Mouse (Mus musculus) retina, postnatal 7 days (tissue): ENCODE results near the gene D1Ertd622e.

Experiments used
- DNase-seq: peaks from one replicate; pipeline ENCODE4 v3.0.0-alpha.2; 2012; ENCODE audit warnings: low read depth, low spot score

Gene D1Ertd622e

DNA sequence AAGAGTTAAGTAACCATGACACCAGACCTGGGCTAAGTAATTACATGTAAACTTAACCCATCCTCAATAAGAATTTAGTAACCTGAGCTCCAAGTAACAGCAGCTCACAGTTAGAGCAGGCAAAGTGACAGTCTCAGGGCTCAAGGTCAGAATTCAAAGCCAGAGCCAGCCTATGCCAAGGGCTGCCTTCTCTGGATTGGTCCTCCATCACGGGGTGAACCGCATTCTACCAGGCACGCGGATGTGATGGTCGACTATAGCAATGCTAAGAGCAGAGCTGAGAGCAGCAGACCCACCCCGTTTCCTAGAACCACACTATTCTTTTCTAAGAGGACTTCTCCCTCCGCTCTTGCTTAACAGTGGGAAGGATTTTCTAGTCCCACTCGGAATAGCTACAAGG lies 27.8 kb downstream of the D1Ertd622e start:
- no peak for DNase-seq

DNA sequence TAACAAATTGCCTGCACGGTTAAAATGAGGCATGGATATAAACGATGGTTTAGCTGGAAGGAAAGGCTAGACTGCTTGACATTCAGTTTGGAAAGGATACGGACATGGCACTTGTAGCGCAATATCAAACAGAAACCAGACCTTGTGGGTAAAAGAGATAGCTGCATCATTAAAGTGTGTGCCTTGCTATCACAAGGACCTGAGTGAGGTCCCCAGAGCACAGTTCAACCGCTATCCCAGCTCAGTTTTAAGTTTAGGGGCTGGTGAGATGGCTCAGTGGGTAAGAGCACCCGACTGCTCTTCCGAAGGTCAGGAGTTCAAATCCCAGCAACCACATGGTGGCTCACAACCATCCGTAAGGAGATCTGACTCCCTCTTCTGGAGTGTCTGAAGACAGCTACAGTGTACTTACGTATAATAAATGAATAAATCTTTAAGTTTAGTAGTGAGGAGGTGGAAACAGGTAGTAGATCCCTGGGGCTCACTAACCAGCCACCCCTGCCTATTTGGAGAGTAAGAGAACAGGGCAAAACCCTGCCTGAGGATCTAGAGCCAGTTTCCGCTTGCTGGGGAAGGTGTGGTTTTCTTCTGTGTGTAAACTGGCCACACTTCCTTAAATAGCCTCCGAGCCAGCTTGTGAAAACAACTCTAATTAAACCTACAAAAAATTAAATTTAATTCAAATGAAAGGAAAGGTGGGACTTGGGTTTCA lies 29.2 kb downstream of the D1Ertd622e start:
- no peak for DNase-seq

DNA sequence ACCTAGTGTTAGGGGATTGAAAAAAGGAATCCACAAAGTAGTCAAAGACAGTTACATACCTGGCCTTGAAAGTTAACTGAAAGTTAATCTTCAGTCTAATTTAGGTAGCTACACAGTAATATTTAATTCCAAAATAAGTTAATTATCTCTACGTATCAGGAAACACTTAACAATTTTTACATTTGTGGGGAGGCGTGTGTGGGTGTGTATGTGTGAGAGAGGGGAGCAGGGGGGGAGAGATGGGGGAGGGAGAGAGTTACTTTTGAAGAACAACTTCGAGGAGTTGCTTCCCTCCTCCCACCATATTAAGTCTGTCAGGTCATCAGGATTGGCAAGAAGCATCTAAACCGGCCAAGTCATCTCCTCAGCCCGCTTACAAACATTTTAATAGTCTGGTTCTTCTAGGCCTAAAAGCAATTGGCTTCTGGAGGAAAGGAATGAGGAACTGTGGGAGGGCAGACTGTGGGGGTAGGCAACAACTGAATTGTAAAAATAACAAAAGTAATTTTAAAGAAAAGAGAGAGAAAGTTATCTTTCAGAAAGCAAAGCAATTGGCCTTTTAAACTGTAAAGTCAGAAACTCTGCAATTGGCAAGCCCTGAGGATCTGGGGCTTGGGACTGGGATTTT lies 29.9 kb downstream of the D1Ertd622e start:
- no peak for DNase-seq

DNA sequence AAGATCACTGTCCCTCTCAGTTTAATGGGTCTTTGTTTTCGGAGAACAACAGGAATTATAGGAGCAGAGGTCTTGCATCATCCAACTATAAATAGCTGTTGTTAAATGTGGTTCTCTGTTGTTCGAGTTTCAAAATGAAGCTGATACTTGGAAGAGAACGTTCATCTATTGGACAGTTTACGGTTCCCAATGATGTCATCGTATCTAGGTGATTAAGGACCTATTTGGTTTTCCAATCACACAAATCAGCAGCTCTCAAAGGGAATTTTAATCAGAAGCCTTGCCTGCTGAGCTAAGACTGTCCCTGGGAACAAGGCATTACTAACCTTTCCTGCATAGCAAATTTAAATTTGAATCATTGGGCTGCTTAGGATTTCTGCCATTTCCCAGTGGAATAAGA lies 31.7 kb downstream of the D1Ertd622e start:
- DNase-seq: no peak

DNA sequence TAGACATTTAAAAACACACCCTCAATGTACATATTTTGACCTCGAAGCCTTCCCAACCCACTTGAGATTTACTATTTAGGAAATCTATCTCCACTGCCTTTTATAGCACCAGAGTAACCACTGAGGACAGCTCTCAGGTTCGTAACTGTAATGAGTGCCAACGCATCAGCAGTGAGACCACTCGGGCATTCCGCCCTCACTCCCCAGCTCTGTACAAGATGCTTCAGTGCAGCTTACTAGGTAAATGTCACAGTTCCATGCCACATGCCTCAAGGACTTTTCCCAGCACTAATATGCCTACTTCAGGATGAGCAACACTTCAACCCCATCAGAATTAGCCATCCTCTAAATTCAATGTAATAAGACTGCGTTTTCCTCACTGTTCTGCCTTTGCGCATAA lies 33.0 kb downstream of the D1Ertd622e start:
- DNase-seq: no peak

DNA sequence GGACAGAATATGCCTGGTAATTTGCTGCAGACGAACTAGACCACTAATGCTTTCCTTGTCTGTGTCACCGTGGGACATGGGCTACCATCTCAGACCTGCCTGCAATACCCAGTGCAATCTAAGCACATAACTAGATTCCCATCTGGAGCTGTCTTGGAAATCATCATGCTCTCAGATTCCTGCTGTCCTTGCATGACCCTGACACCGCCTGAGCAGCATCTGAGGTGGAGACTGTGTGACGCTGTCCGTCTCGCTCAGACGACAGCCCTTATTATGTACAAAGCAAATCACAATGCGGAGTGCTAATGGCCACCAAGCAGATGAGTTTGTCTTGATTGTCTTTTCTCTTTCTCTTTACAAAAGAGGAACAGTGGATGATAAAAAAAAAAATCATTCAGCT lies 33.9 kb downstream of the D1Ertd622e start:
- DNase-seq: no peak

DNA sequence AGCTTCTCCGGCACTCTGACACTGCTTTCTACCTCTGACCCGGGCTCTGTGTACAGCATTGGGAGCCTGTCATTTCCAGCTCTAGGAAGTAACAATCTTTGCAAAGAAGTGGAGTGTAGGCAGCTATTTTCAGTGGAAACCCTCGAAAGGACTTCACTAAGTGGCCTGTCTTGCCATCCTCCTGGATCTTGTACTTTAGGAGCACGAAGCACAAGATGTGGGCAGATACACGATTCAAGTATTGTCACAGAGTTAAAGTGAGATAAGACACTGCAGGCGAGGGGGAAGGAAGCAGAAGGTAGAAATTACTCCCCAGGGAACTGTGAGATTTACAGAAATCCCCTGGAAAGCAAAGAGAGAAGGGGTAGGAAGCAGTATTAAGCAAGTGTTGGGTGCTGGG lies 36.4 kb downstream of the D1Ertd622e start:
- DNase-seq: no peak

DNA sequence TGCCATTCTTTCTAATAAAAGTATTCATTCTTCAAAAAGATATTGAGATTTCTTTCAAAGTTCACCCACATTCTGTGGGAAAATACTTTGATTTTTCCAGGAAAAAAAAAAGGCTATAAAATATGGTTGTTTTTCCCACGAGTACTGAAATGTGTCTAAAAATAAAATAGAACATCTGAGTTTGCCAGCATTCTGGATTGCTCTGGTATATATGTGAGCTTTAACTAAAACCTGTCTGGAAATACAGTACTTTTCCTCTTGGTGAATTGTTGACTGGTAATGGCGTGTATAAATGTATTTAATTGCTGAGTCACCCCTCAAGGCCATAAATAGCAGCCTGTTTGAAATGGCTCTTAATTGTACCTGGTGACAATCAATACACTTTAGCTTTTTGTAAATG lies 37.5 kb downstream of the D1Ertd622e start:
- DNase-seq: no peak

DNA sequence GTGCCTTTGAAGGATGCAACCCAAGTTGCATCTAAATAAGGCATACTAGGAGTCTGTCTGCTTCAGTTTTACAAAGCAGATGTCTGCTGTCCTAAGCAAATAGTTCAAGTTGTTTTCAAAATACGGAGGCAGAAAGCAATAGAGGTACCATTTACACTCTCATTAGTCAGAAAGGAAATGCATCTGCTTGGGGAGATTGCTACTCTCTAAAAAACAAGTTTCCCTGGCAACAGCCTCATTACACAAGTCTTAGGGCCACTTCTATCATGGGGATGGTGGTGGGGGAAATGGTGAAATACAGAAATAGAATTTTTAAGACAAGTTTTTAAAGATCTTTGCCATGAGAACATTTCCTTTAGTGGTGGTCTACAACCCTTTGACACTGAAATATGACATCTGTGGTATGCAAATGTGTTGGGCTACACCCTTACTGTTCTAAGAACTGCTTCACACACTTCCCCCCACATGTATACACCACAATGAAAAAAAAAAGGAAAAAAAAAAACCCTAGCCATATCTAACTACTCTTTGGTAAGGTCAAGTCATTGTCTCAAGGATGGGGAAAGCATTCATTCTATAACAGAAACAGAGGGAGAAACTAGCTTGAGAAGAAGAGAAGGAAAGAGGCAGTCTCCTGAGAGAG lies 38.5 kb downstream of the D1Ertd622e start:
- DNase-seq: no peak

DNA sequence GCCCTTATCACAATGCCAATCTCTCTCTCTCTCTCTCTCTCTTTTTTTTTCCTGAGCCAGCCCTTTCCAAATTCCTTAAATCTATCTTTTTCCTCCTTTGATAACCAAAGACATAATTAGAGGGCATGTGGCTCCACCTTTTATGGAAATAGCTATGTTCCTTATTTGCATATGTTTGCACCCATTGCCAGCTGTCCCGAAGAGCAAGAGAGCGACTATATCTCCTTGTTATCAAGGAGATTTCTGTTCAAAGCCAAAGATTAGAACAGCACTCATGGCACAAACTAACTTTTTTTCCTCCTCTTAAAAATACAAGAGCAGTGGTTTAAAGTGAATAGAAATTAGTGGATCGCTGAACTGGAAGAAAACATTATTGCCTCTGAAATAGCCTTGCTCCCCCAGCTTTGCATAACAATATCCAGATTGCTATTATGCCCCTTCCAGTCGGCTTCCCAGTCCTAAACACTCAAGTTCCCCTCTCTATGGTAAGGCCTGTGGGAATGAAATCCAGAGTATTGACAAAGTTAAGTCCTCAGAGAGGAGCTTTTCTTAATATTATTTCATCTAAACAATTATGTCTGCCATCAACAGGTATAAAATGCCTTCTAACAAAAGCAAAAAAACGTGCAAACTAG lies 39.2 kb downstream of the D1Ertd622e start:
- DNase-seq: no peak

DNA sequence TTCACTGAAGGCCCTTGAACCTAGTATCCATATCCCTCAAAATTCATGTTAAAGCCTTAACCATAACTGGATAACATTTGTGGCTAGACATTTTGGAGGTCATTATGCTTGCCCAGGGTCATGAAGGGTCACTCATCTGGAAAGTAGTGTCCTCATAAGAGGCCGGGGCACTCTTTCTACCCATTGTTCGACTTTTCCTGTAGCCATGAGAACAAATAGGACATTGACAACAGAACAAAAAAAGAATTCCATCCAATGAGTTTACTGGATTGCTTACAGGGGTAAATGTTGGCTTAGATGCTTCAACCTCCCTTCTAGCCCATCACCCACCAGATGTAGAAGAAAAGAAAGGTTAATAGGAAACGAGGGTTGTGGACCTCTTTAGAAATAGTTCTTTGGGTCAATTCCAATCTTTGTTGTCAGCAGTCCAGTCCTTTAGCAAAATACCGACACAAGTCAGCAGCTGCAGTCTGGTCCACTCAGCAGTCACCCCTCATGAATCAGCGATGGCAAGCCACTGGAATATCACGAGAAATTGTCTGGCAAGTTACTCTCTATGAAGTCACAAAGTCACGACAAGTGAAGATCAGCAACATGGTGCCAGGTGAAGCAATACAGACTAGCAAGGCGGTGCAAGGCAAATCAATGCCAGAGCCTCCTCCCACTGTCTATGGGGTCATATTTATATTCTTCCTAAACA lies 42.1 kb downstream of the D1Ertd622e start:
- DNase-seq: no peak

DNA sequence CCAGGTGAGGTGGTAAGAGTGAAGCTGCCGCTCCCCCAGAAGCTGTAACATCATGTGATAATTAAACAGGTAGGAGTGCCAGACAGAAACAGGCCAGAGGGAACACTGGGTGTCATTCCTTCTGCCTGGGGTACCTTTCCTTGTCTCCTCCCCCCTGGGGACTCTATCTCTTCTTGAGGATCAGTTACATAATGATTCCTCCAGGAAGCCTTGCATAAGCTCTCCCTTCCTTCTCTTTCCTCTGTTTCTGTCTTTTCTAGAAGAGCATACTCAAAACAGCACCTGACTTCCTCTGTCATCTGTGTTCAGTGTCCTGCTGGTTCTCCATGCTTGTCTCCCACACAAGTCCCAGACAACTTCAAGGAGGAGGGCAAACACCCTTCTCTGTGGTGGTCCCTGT lies 46.3 kb downstream of the D1Ertd622e start:
- DNase-seq: no peak

DNA sequence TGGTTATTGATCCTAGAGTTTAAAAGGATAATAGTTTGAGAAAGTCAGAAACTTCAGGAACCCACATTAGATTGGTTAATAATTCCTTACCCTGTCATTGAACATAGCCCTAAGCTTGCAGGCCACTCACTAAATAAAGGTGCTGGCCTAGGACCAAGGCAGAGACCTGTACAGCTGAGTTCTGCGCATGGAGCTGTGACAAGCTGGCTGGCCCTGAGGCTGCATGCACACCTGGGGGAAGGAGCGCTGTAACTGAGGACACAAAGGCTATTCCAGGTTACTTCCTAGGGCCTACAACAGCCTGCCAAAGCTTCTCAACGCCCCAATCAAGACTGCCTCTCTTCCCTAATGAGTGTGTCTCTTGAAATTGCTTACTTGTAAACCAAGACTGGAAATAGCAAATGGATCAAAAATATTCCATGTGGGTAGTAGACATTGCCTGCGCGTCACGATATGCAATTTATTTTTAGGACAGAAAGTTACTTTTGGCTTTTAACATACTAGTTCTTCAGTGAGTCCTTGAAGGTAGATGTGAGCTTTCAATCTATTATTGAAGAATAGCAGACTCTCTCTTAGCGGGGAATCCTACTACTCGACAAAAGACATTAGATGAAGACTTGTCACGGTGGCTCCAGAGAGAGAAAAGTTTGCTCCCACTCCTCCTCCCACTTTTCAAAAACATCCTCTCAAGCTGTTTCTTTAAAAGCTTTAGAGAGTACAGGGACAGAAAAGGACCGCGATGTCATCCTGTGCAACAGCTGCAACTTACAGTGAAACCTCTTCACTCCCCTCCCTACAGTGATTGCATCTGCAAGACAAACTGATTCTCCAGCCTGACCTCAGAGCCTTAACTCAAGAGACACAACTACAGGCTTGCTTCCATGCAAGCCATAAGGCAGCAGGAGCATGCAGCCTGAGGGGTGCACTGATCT lies 47.1 kb downstream of the D1Ertd622e start:
- no peak for DNase-seq

DNA sequence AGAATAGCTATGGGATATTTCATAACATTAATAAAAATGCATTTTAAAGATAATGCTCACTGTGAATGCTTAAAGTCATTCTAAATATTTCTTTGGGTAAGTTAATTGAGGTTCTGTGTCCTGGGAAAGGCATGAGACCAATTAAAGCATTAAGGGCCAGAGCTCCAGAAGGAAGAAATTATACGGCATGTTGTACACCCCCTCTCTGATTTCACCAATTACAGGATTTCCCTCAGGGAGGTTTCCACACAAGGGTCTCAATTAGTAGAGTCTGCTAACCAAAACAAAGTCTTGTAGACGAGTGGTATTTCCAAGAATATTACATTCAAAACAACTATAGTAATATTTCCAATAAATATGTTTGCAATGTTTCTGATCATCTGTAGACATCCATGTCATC lies 50.1 kb downstream of the D1Ertd622e start:
- no peak for DNase-seq

DNA sequence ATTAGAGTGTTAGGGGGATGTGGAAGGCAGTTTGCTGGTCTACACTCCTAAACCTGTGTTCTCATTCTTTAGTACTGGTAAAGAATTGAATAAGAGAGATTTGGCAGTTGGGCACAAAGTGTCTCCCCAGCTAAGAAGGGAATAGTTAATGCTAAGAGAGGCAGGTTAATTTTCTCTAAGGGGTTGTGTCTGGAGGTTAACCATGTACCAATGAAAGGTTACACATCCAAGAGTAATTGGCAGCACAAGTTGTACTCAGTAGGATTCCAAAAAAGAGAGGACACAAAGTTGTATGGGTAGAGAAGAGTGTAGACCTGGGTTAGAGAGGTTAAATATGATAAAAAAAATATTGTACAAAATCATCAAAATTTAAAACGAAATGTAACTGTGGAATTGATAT lies 58.5 kb downstream of the D1Ertd622e start:
- DNase-seq: no peak

DNA sequence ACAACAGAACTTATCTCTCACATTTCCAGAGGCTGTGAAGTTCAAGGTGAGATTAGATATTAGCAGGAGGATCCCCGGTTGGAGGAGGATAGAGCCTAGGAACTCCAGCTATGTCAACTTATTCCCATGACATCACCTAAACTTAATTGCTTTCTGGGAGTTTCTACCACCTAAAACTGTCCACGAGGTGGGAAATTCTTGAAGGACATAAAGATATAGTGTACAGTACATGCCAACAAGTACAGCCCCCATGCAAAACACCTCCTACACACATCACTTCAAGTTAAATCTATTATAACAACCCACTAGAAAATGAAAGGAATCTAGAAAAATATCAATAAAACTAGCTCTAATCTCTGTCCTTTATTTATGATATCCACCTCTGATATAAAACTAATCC lies 61.5 kb downstream of the D1Ertd622e start:
- no peak for DNase-seq

DNA sequence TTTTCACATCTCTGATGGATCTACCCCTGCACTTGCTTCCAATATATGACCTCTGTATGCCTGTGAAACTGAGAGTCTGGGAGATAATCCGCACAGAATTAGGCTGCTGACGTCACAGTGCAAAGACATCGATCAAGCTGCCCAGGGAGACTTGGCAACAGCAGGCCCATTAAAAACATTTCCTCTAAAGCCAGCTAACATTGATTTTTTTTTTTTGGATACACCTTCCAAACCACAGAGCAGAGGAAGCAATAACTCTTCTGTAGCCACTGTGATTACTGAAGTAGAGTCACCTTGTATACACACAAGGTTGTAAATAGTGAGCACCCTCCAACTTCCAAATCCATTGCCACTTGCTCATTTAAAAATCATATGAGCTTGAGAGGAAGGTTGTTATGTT lies 62.8 kb downstream of the D1Ertd622e start:
- no peak for DNase-seq

DNA sequence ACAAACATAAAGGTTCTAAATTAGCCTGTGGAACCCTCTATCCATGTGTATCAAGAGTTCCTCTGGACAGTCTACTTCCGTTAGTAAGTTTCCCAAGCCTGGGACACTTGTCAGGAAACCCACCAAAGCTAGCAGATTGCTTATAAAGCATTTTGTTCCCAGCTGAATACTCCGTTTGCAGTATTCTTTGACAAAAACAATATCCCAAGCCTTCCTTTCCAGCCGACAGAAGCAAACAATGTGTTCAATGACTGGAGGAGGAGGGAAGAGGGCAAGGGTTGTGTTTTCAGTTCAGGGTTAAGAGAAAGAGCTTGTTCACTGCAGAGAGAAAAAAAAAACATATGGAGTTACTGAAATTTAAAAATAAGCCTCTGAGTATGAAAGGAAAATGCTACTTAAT lies 73.3 kb downstream of the D1Ertd622e start:
- no peak for DNase-seq

DNA sequence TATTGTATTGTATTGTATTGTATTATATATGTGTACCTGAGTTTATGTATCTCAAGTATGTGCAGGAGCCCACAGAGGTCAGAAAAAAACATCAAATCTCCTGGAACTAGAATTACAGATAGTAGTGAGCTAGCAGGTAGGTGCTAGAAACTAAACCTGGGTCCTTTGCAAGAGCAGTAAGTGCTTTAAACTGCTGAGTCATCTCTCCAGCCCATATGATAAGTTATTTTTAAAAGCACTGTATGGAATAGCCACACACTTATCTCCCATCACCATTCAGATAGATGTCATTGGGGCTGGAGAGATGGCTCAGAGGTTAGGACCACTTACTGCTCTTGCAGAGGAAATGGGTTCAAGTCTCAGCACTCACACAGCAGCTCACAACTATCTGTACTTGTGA lies 76.8 kb downstream of the D1Ertd622e start:
- DNase-seq: no peak

DNA sequence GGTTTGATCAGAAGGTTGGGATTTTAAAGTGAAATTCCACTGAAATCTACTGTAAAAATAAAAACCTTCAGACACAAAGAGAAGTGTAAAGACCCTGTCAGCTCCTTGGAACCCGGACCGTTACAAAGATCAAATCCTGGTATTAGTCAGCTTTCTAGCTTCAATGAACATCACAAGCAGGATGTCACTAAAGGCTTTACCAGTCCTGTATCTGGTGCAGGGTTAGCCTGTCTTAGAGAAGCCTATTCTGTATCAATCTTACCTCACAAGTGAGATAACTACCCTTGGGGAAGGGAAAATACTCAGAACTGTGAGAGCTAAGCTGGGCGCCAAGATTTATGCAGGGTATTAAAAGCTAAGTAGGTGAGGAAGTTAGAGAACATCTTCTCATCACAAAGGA lies 77.7 kb downstream of the D1Ertd622e start:
- no peak for DNase-seq

DNA sequence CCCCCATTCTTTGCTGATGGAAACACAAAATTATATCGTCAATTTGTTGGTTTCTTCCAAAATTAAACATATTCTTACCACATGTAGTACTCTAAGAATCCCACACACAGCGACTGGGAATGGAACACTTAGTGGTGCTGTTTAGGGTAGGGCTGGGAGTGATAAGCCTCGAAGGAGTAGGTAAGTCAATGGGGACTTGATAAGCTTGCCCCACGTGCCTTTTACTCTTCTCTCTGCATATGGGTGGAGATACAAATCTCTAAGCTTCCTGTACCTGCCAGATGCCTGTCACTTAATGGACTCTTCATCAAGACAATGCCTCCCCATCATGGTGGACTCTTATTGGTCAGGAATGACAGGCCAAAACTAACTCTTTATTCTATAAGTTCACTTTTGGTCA lies 78.8 kb downstream of the D1Ertd622e start:
- no peak for DNase-seq
